Mouse (Mus musculus): Measurements from ENCODE around the gene Enox1. TPM values are rescaled to one million over a fixed set of nuclear protein-coding genes. Genes with fewer than 3 reads are reported as not detected.

Enox1 gene
- polyA plus RNA-seq, 1 experiment from 2014 or later: 7.4 TPM

GRCm38 (mm10) chr14:77636931-77637330, 480.4 kb downstream of the Enox1 start:
- Histone ChIP-seq H3K27me3 (ENCODE audit: control insufficient read depth, insufficient read depth, low read length) (no peaks in the 10 kb centered on the region), H3K4me2 (replicated peaks; ENCODE audit: low read depth, low read length) (no peak overlapping the region), H3K36me3 (ENCODE audit: control insufficient read depth, insufficient read depth, low read length) (no peaks in the 10 kb centered on the region), H3K9me3 (ENCODE audit: control insufficient read depth, low read depth, low read length) (no peaks in the 10 kb centered on the region), H3K4me1 (ENCODE audit: control insufficient read depth, insufficient read depth, low read length) (peaks cover 14% of the 10 kb centered on the region), H3K4me3 (ENCODE audit: low read depth, low read length) (no peak overlapping the region), H3K9ac (replicated peaks; ENCODE audit: low read depth, low read length) (no peak overlapping the region), H3K27ac (ENCODE audit: low read length) (no peak overlapping the region)
- no peak for ATAC-seq (ENCODE audit: insufficient number of reproducible peaks, insufficient read depth, low FRiP score, low read depth)
- WGBS: 31% methylated on average over 6 of the region's 6 CpGs

DNA sequence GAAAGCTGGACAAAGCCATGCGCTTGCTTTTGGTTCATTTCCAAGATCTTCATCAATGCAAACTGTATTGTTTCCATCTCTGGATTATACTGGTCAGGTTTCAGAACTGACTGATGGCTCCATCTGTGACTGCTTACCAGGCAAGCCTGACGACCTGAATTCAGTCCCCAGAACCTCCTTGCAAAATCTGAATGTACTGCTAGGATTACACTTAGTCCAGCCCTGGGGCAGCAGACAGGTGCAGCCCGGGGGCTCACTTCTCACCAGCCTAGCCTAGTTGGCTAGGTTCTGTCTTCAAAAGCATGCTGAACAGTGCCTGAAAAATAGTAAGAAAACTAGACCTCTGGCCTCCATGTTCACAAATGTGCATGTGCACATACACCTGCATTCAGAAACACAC, 481.6 kb downstream of the Enox1 start:
- Histone ChIP-seq H3K9ac (replicated peaks; ENCODE audit: low read depth, low read length) (no peak overlapping the region), H3K9me3 (ENCODE audit: control insufficient read depth, low read depth, low read length) (no peaks in the 10 kb centered on the region), H3K36me3 (ENCODE audit: control insufficient read depth, insufficient read depth, low read length) (no peaks in the 10 kb centered on the region), H3K4me2 (replicated peaks; ENCODE audit: low read depth, low read length) (no peak overlapping the region), H3K27me3 (ENCODE audit: control insufficient read depth, insufficient read depth, low read length) (no peaks in the 10 kb centered on the region), H3K4me3 (ENCODE audit: low read depth, low read length) (no peak overlapping the region), H3K4me1 (ENCODE audit: control insufficient read depth, insufficient read depth, low read length) (peaks cover 8% of the 10 kb centered on the region), H3K27ac (ENCODE audit: low read length) (no peak overlapping the region)
- ATAC-seq (ENCODE audit: insufficient number of reproducible peaks, insufficient read depth, low FRiP score, low read depth): no peak
- WGBS: 62% methylated on average over 3 of the region's 3 CpGs

DNA sequence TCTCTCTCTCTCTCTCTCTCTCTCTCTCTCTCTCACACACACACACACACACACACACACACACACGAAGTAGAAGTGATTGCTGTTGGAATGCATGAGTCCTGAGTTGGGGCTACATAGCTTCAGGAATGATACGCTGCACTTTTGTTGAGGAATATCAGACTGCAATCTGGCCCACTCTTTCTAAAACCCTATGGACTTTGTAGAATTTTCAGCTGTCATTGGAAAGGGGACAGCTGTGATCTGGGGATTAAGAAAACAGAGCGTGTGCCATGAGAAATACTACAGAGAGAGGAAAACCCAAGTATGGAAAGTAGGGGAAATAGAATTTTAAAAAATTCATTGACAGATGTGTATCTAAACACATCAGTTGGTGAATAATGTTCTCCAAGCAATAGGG, 482.1 kb downstream of the Enox1 start:
- H3K9ac ChIP-seq (replicated peaks; ENCODE audit: low read depth, low read length): no peak overlapping the region
- no peak overlapping the region for H3K4me3 ChIP-seq (ENCODE audit: low read depth, low read length)
- H3K4me1 ChIP-seq (ENCODE audit: control insufficient read depth, insufficient read depth, low read length): peaks cover 3% of the 10 kb centered on the region
- no peak overlapping the region for H3K27ac ChIP-seq (ENCODE audit: low read length)
- ATAC-seq (ENCODE audit: insufficient number of reproducible peaks, insufficient read depth, low FRiP score, low read depth): no peak
- H3K9me3 ChIP-seq (ENCODE audit: control insufficient read depth, low read depth, low read length): no peaks in the 10 kb centered on the region
- no peaks in the 10 kb centered on the region for H3K27me3 ChIP-seq (ENCODE audit: control insufficient read depth, insufficient read depth, low read length)
- H3K4me2 ChIP-seq (replicated peaks; ENCODE audit: low read depth, low read length): no peak overlapping the region
- H3K36me3 ChIP-seq (ENCODE audit: control insufficient read depth, insufficient read depth, low read length): no peaks in the 10 kb centered on the region
- 51% methylated on average over 3 of the region's 3 CpGs for WGBS

DNA sequence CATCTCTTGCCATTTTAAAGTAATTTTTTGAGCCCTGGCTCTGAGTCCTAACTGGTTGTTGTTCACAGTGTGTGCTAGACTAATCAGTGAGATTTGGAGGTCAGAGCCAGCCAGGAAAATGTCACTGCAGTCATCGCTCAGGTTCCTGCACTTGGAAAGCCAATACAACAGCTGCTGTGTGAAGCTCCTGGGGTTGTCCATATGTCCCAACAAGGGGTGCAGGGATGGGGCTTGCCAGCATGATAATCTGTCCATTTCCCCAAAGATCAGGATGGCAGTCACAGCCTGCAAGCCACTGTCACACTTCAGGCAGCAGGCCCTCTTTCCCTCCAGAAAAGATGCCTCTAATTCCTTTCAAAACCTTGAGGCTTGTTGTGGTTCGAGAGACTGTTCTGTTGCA, 483.0 kb downstream of the Enox1 start:
- 66% methylated on average over 2 of the region's 2 CpGs for WGBS
- no peaks in the 10 kb centered on the region for H3K27me3 ChIP-seq (ENCODE audit: control insufficient read depth, insufficient read depth, low read length)
- no peak overlapping the region for H3K9ac ChIP-seq (replicated peaks; ENCODE audit: low read depth, low read length)
- no peaks in the 10 kb centered on the region for H3K9me3 ChIP-seq (ENCODE audit: control insufficient read depth, low read depth, low read length)
- no peaks in the 10 kb centered on the region for H3K36me3 ChIP-seq (ENCODE audit: control insufficient read depth, insufficient read depth, low read length)
- H3K4me2 ChIP-seq (replicated peaks; ENCODE audit: low read depth, low read length): no peak overlapping the region
- H3K4me1 ChIP-seq (ENCODE audit: control insufficient read depth, insufficient read depth, low read length): no peaks in the 10 kb centered on the region
- no peak overlapping the region for H3K4me3 ChIP-seq (ENCODE audit: low read depth, low read length)
- H3K27ac ChIP-seq (ENCODE audit: low read length): no peak overlapping the region
- ATAC-seq (ENCODE audit: insufficient number of reproducible peaks, insufficient read depth, low FRiP score, low read depth): no peak

DNA sequence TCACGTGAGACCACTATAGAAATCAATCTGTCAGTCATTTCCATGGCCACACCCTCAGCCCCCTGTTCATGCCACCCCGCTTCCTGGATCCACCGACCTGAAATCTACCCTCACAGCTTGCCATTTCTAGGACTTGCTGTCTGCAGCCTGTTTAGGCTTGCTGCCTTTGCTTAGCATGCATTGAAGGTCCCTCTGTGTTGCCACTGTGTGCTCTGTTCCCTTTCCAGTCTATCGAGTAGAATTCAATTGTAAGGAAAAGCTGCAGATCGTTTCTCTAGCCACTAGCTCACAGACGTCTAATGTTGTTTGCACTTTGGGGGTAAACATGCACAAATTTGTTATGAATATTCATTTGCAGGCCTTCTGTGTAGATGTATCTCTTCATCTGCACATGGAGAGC, 485.8 kb downstream of the Enox1 start:
- no peak overlapping the region for H3K9ac ChIP-seq (replicated peaks; ENCODE audit: low read depth, low read length)
- no peaks in the 10 kb centered on the region for H3K36me3 ChIP-seq (ENCODE audit: control insufficient read depth, insufficient read depth, low read length)
- H3K9me3 ChIP-seq (ENCODE audit: control insufficient read depth, low read depth, low read length): no peaks in the 10 kb centered on the region
- no peak overlapping the region for H3K27ac ChIP-seq (ENCODE audit: low read length)
- no peak for ATAC-seq (ENCODE audit: insufficient number of reproducible peaks, insufficient read depth, low FRiP score, low read depth)
- WGBS: 82% methylated on average over 6 of the region's 6 CpGs
- H3K4me2 ChIP-seq (replicated peaks; ENCODE audit: low read depth, low read length): no peak overlapping the region
- H3K4me3 ChIP-seq (ENCODE audit: low read depth, low read length): no peak overlapping the region
- no peaks in the 10 kb centered on the region for H3K4me1 ChIP-seq (ENCODE audit: control insufficient read depth, insufficient read depth, low read length)
- H3K27me3 ChIP-seq (ENCODE audit: control insufficient read depth, insufficient read depth, low read length): no peaks in the 10 kb centered on the region

DNA sequence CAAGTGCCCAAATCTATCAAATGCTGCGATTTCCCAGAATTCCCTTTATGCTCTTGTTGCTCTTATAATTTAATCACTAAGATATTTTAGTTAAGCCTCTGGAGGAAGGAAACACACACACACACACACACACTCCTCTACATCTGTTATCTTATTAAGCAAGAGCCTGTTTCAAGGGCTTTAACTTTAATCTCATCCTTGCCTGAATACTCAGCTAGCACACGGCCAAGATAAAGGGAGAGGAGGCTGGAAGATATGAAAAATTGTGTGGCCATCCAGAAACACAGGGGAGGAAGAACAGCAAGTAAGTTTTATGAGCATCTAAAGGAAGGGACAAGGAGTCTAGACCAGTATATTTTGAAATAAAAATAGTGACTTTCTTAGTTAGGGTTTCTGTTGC, 489.6 kb downstream of the Enox1 start:
- WGBS: 81% methylated on average over 2 of the region's 2 CpGs
- Histone ChIP-seq H3K27me3 (ENCODE audit: control insufficient read depth, insufficient read depth, low read length) (no peaks in the 10 kb centered on the region), H3K9me3 (ENCODE audit: control insufficient read depth, low read depth, low read length) (no peaks in the 10 kb centered on the region), H3K36me3 (ENCODE audit: control insufficient read depth, insufficient read depth, low read length) (no peaks in the 10 kb centered on the region), H3K27ac (ENCODE audit: low read length) (no peak overlapping the region), H3K4me1 (ENCODE audit: control insufficient read depth, insufficient read depth, low read length) (no peaks in the 10 kb centered on the region), H3K4me2 (replicated peaks; ENCODE audit: low read depth, low read length) (no peak overlapping the region), H3K9ac (replicated peaks; ENCODE audit: low read depth, low read length) (no peak overlapping the region), H3K4me3 (ENCODE audit: low read depth, low read length) (no peak overlapping the region)
- ATAC-seq (ENCODE audit: insufficient number of reproducible peaks, insufficient read depth, low FRiP score, low read depth): no peak

GRCm38 (mm10) chr14:77647017-77647416, 490.5 kb downstream of the Enox1 start:
- H3K4me1 ChIP-seq (ENCODE audit: control insufficient read depth, insufficient read depth, low read length): no peaks in the 10 kb centered on the region
- no peak overlapping the region for H3K4me3 ChIP-seq (ENCODE audit: low read depth, low read length)
- H3K27me3 ChIP-seq (ENCODE audit: control insufficient read depth, insufficient read depth, low read length): no peaks in the 10 kb centered on the region
- H3K27ac ChIP-seq (ENCODE audit: low read length): no peak overlapping the region
- ATAC-seq (ENCODE audit: insufficient number of reproducible peaks, insufficient read depth, low FRiP score, low read depth): no peak
- no peak overlapping the region for H3K9ac ChIP-seq (replicated peaks; ENCODE audit: low read depth, low read length)
- no peak overlapping the region for H3K4me2 ChIP-seq (replicated peaks; ENCODE audit: low read depth, low read length)
- 93% methylated on average over 6 of the region's 6 CpGs for WGBS
- H3K9me3 ChIP-seq (ENCODE audit: control insufficient read depth, low read depth, low read length): no peaks in the 10 kb centered on the region
- no peaks in the 10 kb centered on the region for H3K36me3 ChIP-seq (ENCODE audit: control insufficient read depth, insufficient read depth, low read length)

DNA sequence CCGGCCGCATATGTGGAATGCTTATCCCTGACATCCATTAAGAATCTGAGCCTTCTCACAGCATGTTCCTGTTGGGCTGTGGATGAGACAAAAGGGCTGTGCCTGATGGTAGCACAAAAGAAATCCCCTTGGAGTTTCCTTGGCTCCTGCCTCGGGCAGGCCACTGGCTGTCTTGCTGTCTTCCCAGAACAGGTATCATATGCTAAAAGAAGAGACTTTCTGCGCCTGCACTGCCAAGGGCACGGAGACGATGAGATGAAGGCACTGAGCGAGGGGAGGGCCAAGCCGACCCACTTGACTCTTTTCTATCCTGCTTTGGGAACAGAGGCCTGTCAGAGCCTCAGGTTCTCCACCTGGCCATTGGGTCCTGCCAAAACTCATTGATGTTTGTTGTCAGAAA, 491.7 kb downstream of the Enox1 start:
- Histone ChIP-seq H3K36me3 (ENCODE audit: control insufficient read depth, insufficient read depth, low read length) (no peaks in the 10 kb centered on the region), H3K9ac (replicated peaks; ENCODE audit: low read depth, low read length) (no peak overlapping the region), H3K9me3 (ENCODE audit: control insufficient read depth, low read depth, low read length) (no peaks in the 10 kb centered on the region), H3K27ac (ENCODE audit: low read length) (no peak overlapping the region), H3K27me3 (ENCODE audit: control insufficient read depth, insufficient read depth, low read length) (no peaks in the 10 kb centered on the region), H3K4me2 (replicated peaks; ENCODE audit: low read depth, low read length) (no peak overlapping the region), H3K4me3 (ENCODE audit: low read depth, low read length) (no peak overlapping the region), H3K4me1 (ENCODE audit: control insufficient read depth, insufficient read depth, low read length) (no peaks in the 10 kb centered on the region)
- WGBS: 91% methylated on average over 8 of the region's 8 CpGs
- no peak for ATAC-seq (ENCODE audit: insufficient number of reproducible peaks, insufficient read depth, low FRiP score, low read depth)

- Histone ChIP-seq H3K9me3 (ENCODE audit: control insufficient read depth, low read depth, low read length) (no peaks in the 10 kb centered on the region), H3K4me2 (replicated peaks; ENCODE audit: low read depth, low read length) (no peak overlapping the region), H3K27ac (ENCODE audit: low read length) (no peak overlapping the region), H3K4me1 (ENCODE audit: control insufficient read depth, insufficient read depth, low read length) (0 out of 2 replicates have a peak, but pooled peaks cover 5% of the 10 kb centered on the region), H3K4me3 (ENCODE audit: low read depth, low read length) (no peak overlapping the region), H3K27me3 (ENCODE audit: control insufficient read depth, insufficient read depth, low read length) (no peaks in the 10 kb centered on the region), H3K9ac (replicated peaks; ENCODE audit: low read depth, low read length) (no peak overlapping the region), H3K36me3 (ENCODE audit: control insufficient read depth, insufficient read depth, low read length) (no peaks in the 10 kb centered on the region)
- no peak for ATAC-seq (ENCODE audit: insufficient number of reproducible peaks, insufficient read depth, low FRiP score, low read depth)
- WGBS: 88% methylated on average over 4 of the region's 4 CpGs
Observed at GRCm38 (mm10) chr14:77658739-77659138, 502.2 kb downstream of the Enox1 start.

All from stomach, embryonic 14.5 days (tissue).